Mouse (Mus musculus) liver, adult (tissue): ENCODE results near the gene Gm10720.
"Not testable (repeated sequence)": the region's sequence is repeated elsewhere in the genome, so short reads cannot be mapped to it uniquely, and the experiment has no call there.

Experiments used
- GATA4 ChIP-seq: IDR thresholded peaks from 2 replicates; pipeline ENCODE4 v1.6.1; 2014; ENCODE audit warnings: mild to moderate bottlenecking, low read length; ENCODE audit not compliant: insufficient replicate concordance

The Gm10720 gene

GRCm38 (mm10) chr9:3015354-3015753 is at the start of gene Gm10720:
TSS of gene Gm10720 (plus strand) at chr9:3015654.
- not testable (repeated sequence) for TF ChIP-seq GATA4

- not testable (repeated sequence) for TF ChIP-seq GATA4
These were observed 14.9 kb upstream of the Gm10720 start, which contains the start of gene Gm10722 for GRCm38 (mm10) chr9:3000445-3000972. TSS of gene Gm10722 (plus strand) at chr9:3000922.

DNA sequence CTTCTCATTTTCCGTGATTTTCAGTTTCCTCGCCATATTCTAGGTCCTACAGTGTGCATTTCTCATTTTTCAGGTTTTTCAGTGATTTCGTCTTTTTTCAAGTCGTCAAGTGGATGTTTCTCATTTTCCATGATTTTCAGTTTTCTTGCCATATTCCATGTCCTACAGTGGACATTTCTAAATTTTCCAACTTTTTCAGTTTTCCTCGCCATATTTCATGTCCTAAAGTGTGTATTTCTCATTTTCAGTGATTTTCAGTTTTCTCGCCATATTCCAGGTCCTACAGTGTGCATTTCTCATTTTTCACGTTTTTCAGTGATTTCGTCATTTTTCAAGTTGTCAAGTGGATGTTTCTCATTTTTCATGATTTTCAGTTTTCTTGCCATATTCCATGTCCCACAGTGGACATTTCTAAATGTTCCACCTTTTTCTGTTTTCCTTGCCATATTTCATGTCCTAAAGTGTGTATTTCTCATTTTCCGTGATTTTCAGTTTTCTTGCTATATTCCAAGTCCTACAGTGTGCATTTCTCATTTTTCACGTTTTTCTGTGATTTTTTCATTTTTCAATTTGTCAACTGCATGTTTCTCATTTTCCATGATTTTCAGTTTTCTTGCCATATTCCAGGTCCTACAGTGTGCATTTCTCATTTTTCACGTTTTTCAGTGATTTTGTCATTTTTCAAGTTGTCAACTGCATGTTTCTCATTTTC is 13.3 kb upstream of the Gm10720 start:
- peak; percentile 61; the same call in 1 of the 2 replicates for TF ChIP-seq GATA4

DNA sequence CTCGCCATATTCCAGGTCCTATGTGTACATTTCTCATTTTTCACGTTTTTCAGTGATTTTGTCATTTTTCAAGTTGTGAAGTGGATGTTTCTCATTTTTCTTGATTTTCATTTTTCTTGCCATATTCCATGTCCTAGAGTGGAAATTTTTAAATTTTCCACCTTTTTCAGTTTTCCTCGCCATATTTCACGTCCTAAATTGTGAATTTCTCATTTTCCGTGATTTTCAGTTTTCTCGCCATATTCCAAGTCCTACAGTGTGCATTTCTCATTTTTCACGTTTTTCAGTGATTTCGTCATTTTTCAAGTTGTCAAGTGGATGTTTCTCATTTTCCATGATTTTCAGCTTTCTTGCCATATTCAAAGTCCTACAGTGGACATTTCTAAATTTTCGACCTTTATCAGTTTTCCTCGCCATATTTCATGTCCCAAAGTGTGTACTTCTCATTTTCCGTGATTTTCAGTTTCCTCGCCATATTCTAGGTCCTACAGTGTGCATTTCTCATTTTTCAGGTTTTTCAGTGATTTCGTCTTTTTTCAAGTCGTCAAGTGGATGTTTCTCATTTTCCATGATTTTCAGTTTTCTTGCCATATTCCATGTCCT is 12.6 kb upstream of the Gm10720 start, which contains the start of gene Gm11168:
Gm11168 (plus strand) TSS at position 553 of the 603 bp plus-strand sequence.
- TF ChIP-seq GATA4, result peak; percentile 6; the same call in 1 of the 2 replicates

- TF ChIP-seq GATA4, result not testable (repeated sequence)
These were observed 2.6 kb upstream of the Gm10720 start, which contains the start of gene Gm10721 for GRCm38 (mm10) chr9:3012733-3013279. TSS of gene Gm10721 (plus strand) at chr9:3013140.

- TF ChIP-seq GATA4, result not testable (repeated sequence)
These were observed 1.7 kb downstream of the Gm10720 start, which contains the start of gene Gm10719 for GRCm38 (mm10) chr9:3017108-3017507. TSS of gene Gm10719 (plus strand) at chr9:3017408.

- TF ChIP-seq GATA4, result 0 out of 2 replicates have a peak, but pooled peaks have one; percentile 1
These were observed 8.0 kb downstream of the Gm10720 start, which contains the start of gene Gm10718 for GRCm38 (mm10) chr9:3023312-3023984. TSS of gene Gm10718 (plus strand) at chr9:3023547.

- TF ChIP-seq GATA4, result not testable (repeated sequence)
These were observed 9.5 kb downstream of the Gm10720 start, which contains the start of gene Gm10717 for GRCm38 (mm10) chr9:3024912-3025467. TSS of gene Gm10717 (plus strand) at chr9:3025417.

DNA sequence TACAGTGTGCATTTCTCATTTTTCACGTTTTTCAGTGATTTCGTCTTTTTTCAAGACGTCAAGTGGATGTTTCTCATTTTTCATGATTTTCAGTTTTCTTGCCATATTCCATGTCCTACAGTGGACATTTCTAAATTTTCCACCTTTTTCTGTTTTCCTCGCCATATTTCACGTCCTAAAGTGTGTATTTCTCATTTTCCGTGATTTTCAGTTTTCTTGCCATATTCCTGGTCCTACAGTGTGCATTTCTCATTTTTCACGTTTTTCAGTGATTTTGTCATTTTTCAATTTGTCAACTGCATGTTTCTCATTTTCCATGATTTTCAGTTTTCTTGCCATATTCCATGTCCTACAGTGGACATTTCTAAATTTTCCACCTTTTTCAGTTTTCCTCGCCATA is 18.8 kb downstream of the Gm10720 start, which contains the start of gene Gm17535:
Gm17535 (plus strand) TSS at position 301 of the 400 bp plus-strand sequence.
- TF ChIP-seq GATA4, result not testable (repeated sequence)

- not testable (repeated sequence) for TF ChIP-seq GATA4
These were observed 21.1 kb downstream of the Gm10720 start, which contains the start of gene Gm10715 for GRCm38 (mm10) chr9:3036577-3036976. TSS of gene Gm10715 (plus strand) at chr9:3036877.
